Mouse (Mus musculus) erythroblast, adult 5-6 weeks (primary cell): ENCODE results near the gene Pygm. TPM values are rescaled to one million over a fixed set of nuclear protein-coding genes. Genes with fewer than 3 reads are reported as not detected.

ENCODE experiments used
- ATAC-seq: replicated peaks from 2 replicates; pipeline ENCODE4 v1.8.0; 2016; ENCODE audit warnings: moderate number of reproducible peaks, mild to moderate bottlenecking, moderate TSS enrichment, inconsistent platforms; ENCODE audit not compliant: poor library complexity, low FRiP score, severe bottlenecking
- total RNA-seq, 2 experiments: library from RNA; stranded (forward) in 1 of 2; stranded (reverse) in 1 of 2; fragments of 150-400 nt in 1 of 2; fragments of 200-764, 138-1000 nt in 1 of 2; gene quantifications; 2 replicates each; pipeline versions ENCODE4 v1.2.3 to v1.2.4; 2015 to 2017; ENCODE audit warnings: low replicate concordance in 2 of 2

The Pygm gene
- total RNA-seq, 2 experiments from 2014 or later: not detected

DNA sequence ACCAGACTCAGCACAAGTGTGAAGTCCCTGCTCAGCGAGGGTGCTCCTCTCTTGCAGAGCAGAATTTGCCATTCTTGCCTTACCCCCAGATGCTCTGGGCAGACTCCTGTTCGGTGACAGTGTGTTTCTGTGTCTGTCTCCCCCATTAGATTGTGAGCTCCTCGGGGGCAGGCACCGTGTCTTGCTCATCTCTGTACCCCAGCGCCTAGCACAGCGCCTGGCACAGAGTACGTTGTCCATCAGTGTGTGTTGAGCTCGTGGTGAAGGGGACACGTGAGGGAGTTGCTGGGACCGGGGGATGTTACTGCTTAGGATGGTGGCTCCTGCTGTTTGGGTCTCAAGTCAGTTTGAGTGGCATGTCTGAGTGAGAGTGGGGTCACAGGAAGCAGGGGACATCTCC is 19.7 kb downstream of the Pygm start:
- ATAC-seq: no peak

DNA sequence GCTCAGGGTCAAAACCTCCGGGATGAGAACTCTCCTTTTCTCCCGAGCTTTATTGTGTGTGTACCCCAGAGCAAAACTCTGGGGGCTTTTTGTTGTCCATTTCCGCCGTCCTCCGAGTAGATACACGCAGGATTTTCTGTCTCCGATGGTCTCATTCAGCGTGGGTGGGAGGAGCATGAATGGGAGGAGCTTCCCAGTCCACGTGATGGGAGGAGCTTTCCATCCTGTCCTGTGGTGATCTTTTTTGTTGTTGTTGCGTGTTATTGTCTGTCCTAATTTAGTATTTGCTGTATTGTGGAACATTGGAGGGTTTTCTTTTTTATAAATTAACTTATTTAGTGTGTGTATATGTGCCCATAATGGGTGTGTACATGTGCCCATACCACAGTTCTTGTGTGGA is 21.2 kb downstream of the Pygm start:
- ATAC-seq: no peak

DNA sequence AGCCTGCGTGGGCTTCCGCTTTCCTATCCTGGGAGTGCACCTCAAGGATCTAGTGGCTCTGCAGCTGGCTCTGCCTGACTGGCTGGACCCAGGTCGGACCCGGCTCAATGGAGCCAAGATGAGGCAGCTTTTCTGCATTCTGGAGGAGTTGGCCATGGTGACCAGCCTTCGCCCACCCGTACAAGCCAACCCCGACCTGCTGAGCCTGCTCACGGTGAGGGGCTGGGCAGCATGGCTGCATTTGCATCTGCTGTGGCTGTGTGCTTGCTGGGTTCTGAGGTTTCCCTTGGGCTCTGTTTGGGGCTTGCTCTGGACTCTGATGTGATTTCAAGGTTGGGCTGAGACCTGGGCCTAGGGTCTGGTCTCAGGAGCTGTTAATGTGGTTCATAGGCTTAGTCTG is 22.9 kb downstream of the Pygm start:
- no peak for ATAC-seq

DNA sequence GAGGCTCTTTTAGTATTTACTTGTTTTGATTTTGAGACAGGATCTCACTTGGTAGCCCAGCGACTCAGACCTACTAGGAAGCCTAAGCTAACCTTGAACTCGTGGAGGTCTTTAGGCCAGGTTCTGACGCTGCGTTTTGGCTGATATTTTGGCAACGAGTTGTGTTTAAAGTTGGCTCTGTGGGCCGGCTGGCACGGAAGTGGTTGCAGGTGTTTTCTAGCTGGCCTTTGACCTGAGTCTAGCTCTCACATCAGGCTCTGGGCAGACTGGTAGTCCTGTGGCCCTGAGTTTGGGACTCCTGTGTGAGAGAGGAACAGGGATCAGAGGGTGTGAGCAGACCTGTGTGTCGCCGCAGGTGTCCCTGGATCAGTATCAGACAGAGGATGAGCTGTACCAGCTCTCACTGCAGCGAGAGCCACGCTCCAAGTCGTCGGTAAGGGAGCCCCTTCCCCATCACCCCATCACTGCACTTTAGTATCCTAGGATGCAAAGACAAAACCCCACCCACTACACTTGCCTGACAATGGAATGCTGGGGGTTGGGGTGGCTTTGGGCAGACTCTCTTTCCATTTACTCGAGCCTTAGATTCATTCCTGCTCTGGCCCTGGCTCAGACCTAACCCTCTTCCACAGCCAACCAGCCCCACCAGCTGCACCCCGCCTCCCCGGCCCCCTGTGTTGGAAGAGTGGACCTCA is 23.8 kb downstream of the Pygm start:
- ATAC-seq: no peak

DNA sequence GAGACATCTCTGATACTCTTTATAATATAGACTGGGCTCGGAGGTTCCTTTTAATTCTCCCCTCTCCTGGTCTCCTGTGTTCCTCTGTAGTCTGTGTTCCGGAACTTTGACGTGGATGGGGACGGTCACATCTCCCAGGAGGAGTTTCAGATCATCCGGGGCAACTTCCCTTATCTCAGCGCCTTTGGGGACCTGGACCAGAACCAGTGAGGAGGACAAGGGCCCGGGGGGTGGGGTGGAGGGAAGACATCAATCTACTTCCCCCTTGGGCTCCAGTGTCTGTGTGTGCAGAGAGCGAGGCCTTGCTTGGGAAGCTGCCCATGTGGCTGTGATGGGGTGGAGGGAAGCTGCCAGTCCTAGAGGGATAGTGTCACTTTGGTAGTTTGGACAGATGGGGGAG is 24.6 kb downstream of the Pygm start:
- ATAC-seq: no peak

DNA sequence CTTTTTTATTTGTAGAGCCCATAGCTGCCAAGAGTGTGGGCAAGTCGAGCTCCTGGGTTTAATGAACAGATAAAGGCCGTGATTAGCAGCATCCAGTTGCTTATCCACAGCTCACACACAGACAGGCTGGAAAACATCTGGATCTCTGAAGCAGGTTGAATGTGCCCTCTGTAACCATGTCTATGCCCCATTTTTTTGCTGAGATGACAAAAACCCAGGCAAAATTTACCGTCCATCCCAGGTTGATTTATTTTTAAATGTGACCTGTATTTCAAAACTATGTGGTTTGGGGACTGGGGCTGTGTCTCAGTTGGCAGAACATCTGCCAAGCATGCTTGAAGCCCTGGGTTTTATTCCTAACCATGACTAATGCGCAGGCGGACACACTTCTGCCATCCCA is 25.0 kb downstream of the Pygm start:
- ATAC-seq: no peak

DNA sequence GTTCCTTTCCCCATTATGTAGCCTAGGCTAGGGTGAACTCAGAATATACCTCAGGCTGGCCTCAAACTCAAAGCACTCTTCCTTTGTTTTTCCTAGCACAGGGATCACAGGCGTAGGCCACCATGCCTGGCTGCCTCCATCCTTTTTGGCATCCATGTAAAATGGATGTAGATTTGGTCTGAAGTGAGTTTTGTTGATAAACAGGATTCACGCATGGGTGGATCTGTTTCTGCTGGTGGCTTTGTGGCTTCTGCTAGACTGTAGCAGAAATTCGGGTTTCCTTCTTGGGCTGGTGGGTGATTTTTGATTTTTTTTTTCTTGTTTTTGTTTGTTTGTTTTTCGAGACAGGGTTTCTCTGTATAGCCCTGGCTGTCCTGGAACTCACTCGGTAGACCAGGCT is 25.7 kb downstream of the Pygm start:
- ATAC-seq: no peak

DNA sequence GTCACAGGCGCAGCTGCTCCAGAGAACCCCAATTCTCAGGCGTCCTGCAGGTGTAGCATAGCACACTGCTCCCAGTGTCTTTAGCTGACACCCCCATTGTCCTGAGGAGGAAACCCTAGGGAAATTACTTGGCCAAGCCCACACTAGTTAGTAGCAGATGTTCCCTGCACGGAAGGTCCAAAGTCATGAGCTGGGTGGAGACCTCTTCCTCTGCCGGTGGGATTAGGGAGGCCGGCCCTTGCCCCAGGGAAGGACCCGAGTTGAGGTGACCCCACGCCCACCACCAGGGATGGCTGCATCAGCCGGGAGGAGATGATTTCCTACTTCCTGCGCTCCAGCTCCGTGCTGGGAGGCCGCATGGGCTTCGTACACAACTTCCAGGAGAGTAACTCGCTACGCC is 28.6 kb downstream of the Pygm start:
- no peak for ATAC-seq

DNA sequence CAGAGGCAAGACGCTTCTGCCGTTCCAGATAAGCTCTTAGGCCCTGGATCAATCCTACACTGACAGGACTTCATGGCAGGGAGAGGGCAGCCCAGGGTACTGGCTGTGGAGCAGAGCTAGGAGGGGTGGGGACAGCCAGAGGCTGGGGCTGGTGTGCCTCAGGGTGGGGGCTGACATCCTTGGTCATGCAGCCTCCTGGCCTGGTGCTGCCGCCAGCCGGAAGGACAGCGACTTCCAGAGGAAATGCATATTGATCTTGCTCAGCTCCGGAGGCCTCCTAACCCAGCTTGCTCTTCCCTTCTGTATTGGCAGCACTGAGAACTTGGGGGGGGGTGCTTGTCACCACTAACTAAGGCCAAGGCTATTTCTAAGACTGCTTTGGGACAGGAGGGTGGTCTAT is 31.3 kb downstream of the Pygm start:
- no peak for ATAC-seq

DNA sequence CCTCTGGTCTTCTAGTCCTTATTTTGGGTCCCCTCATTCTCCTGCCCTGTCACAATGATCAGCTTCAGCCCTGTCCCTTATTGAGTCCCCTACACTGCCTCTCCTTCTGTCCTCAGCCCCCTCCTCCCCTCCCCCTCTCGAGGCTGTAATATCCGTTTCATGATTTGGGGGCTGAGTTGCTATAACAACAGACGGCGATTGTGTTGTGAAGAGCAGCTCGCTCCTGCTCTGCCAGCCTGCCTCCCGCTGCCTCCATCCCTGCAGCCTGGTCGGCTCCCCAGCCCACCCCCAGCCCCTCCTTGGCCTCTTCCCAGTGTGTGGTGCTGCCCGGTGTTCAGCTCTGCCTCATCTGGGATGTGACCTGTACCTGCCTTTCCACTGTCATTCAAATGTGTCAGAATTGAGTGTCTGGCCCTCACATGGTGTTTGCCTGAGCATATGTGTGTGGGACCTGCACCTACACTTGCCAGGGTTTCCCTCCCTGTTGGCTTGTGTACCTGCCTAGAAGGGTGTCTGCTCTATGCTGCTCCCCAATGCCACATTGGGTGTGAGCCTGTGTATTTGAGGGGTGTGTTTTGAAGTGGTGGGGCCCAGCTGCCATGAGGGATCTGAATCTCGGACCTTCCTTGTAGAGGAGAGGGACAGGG is 32.0 kb downstream of the Pygm start:
- ATAC-seq: no peak

DNA sequence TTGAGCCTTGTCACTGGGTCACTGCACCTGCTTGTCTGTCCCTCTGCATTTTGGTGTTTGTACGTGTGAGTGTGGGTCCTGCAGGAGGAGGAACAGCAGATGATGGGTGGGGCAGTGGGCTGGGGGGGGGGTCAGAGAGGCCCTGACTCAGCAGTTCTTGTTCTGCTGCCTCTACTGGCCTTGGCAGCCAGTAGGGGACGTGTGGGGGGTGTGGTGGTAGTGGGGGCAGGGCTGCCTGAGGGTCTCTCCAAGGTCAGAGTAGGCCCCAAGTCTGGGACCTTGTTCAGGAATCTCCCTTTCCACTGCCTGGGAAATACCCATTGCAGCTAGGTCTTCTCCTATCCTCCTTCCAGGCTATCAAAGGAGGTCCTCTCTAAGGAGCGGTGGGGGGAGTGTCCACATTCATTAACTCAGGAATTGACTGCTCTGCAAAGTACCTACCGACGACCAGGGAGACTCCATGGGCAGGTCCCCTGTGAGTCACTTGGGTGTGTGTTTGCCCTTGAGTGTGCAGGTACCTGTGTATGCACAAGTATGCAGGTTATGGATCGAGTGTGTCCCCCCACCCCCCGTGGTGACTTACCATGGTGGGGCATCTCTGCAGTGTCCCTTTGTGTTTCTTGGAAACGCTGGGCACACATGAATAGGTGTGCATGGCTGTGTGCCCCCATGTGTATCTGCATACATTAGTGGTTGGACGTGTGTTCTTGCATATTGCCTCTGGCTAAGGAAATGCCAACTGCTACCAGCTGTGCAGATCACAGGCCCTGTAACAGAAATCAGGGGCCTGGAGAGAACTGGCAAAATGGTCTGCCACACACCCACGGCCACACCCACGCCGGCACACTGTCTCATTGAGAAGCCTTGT is 32.9 kb downstream of the Pygm start:
- no peak for ATAC-seq

DNA sequence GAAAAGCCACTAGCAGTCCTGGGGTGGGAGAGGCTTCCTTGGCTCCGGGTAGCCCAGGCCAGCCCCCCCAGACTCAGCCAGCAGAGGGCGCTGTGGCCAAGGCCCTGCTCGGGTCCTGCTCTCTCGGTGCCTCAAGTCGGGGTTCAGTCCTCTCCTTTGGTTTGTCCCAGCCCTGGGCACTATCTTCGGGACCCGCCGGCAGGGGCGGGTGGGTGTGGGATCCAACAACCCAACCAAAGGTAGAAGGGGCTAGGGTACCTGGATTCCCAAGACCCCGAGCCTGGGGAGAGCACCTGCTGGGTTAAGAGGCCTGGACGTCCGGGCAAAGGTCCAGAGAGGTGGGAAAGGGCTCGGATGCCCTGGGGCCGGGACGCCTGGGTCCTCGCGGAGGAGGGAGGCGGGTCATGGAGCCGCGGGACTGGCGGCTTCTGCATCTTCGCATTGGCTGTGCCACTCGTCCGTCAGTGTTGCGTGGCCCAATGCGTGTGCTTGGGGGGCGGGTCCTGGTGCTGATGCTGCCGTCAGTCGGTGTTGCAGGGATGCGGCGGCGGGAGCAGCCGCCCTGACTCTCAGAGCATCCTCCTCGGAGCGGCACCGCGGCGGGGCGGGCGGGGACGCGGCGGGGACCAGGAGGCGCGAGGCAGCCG is 34.2 kb downstream of the Pygm start, which contains the start of gene Nrxn2:
Gene Nrxn2, plus strand, starts transcription at position 499 of the 647 bp plus-strand sequence.
- ATAC-seq: peak; percentile 58

DNA sequence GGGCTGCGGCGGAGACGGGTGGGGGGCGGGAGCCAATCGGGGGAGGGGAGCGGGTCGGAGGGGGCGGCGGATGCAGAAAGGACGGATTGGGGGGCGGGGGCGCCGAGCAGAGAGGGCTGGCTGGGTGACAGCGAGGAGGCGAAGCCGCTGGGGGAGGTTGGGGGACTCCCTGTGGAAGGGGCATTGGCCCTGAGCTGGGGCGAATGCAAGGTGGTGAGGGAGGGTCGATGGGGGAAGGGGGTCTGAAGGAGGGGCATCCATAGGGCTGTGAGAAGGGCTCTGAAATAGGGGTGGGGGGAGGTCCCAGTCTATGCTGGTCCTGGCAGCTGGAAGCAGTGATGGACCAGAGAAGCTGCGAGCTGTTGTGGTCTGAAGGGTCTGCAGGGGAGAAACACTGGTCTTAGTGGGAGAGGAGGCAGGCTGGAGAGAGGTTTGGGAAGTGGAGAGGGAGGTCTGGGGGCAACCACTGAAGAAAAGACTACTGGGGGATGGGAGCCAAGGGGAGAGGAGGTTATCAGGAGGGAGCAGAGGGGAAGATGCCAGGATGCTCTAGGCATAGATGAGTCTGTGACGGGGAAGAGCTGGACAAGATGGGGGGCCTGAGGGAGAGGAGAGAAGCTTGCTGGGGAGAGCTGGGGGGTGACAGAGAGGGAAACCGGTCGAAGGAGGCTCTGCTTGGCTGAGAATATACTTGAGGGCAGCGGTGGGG is 34.9 kb downstream of the Pygm start:
- ATAC-seq: no peak

DNA sequence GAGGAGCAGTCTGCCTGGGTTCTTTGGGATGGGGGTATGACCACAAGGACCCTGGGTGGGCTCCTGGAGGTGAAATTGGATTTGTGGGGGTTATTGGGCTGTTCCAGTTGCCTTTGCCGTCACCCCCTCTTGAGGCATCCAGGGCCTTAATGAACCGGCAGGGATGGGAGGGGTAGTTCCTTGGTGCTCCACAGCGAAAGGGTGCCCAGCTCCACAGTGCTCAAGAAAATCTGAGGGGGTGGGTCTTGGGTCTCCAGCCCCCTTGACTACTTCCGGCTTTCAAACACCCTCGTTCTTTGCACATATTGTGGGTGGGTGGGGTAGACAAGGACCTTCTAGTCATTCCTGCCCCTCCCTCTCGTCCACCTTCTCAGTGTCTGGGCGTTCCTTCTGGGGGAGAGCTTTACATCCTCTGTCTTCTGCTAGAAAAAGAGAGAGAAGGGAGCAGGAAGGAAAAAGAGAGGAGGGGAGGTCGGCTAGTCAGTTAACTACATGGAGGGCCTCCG is 35.7 kb downstream of the Pygm start:
- ATAC-seq: no peak

DNA sequence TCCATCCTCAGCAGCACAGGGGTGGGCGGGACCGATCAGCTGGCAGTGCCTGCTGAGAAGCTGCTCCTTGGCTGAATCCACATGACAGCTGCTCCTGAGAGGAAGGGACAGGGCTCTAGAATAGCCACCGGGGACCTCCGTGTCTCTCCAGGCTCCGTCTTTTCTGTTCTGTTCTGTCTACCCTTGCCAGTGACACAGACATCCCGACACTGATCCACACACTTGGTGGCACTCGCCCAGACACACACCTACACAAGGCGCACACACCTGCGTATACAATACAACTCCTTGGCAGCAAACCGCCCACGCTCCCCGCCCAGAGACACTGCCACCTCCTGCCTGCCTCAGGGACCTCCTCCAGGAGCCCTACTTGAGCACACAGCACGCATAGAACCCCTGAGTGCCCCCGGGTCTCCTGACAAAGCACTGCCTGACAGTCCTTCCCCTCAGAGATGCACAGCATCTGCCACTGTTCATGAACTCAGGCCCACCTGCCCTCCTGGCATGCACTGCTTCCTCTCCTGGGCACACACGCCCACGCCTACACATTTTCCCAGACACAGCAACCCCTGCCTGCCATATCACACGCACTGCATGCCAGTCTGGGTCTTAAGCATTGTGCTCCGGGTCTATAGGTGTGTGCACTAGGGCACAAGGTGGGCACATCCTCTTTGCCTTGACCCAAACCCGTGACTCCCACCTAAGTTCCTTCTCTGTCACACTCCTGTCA is 36.4 kb downstream of the Pygm start:
- no peak for ATAC-seq

DNA sequence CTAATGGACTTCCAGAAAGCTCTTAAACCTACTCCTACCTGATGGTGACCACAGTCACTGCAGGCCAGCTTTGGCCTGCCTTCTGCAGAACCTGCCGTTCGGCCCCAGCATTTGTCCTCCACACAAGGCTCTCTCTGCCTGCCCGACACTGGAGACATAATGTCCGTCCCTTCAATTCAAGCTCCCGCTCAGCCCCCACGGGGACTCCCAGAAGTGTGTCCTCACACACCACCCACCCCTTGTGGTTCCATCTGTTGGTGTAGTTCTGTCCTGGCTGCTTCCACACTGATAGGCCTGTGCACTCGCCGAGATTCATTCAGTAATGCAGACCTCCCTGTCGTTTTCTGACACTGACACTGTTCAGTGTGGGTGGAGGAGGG is 37.0 kb downstream of the Pygm start:
- no peak for ATAC-seq

DNA sequence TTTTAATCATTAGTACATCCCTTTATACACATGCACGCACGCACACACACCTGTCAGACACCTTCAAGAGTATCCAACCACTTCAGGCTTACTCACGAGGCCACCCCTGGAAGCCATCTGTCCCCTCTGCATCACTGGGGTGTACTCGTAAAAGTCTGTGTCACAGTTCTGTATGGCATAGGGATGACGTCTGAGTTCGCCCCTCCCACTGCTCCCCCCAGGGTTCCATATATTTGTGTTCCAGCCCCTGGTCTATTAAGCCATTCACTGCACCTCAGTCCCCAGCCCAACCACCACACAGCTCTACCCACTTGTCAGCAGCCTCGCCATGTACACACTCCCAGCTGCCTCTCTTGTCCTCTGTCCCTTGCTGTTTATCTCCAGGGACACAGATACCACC is 37.8 kb downstream of the Pygm start:
- ATAC-seq: no peak

DNA sequence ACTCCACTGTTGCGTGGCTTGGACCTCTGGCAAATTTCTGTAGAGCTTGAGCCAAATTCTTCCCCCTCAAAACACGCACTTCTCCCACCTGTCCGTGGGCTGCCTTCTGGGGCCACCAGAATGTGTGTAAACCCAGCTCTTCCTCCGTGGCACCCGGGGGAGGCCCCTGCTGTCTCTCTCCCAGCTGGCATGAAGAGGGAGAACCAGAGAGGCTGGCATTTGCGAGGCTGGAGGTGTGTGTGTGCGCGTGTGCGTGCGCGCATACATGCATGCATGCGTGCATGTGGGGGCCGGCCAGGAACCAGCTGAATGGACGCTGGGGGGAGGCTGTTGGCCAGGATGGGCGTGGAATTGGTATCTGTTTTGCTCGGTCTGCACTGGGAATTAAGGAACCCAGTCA is 39.0 kb downstream of the Pygm start:
- ATAC-seq: no peak
